Mouse (Mus musculus): Measurements from ENCODE around the gene Lef1. TPM values are rescaled to one million over a fixed set of nuclear protein-coding genes. Genes with fewer than 3 reads are reported as not detected.

The Lef1 gene
- total RNA-seq, 2 experiments from 2014 or later: 6.3 to 8.4 TPM

- DNase-seq (ENCODE audit: low spot score in 2 of 2): no peak
- intact Hi-C loops (cut with DNase I): no loop called here
These were observed 160.1 kb downstream of the Lef1 start for GRCm38 (mm10) chr3:131270381-131270780.

- DNase-seq (ENCODE audit: low spot score in 2 of 2): no peak
These were observed 160.9 kb downstream of the Lef1 start for GRCm38 (mm10) chr3:131271157-131271556.

DNA sequence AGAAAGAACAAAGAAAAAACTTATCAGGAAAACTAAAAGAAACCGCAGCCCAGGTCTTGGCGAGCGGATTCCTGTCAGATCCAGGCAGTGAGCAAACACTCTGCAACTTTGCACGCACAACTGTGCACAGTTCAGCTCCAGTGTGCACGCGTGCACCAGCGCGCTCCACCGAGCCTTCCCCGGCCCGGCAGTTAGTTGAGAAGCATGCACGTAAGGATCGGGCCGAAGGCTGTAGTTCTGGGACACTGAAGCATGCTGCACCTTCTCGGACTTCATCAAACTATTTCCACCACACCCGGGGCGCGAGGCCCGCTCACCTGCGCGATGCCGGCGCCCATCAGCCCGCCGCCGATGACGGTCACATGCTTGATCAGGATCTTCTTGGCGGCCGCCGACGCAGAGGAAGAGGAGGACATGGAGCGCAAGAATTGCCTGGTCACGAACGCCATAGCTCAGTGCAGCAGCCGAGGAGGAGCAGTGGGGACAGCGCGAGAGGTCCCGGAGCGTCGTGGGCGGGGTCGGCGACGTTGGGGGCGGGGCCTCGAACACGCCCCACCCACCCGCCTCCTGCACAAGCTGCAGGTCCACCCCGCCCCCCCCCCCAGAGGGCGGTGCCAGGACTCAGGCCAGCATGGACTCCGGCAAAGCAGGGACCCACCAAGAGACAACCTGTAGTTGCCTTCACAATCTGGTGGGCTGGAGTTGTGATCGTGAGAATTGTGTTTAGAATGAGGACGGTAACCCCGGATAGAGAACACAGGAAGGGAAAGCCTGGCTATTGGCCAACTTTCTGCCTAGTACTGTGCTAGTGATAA lies 161.5 kb downstream of the Lef1 start, which contains the start of gene Hadh:
Gene Hadh, minus strand, starts transcription at position 543 of the 815 bp plus-strand sequence.
- DNase-seq (ENCODE audit: low spot score in 2 of 2): peak; percentile 63 to 76
- intact Hi-C loops (cut with DNase I): no loop called here

More at GRCm38 (mm10) chr3:131271157-131271556, 160.9 kb downstream of the Lef1 start:
- intact Hi-C loops (cut with DNase I): no loop called here

GRCm38 (mm10) chr3:131272374-131273100 lies 162.3 kb downstream of the Lef1 start:
- intact Hi-C loops (cut with DNase I): no loop called here
- no peak for DNase-seq (ENCODE audit: low spot score in 2 of 2)

Other genes starting within 250 kb of the Lef1 start
- 10 to 100 TPM; 20.0 to 22.5 TPM for gene Hadh, start 161.6 kb downstream of the Lef1 start, total RNA-seq (2021)
- 10 to 100 TPM; 14.0 to 17.4 TPM for gene Cyp2u1, start 192.8 kb downstream of the Lef1 start, total RNA-seq (2021)

Data from left cerebral cortex, postnatal 14 days (tissue).